Mouse (Mus musculus): ENCODE data around the gene E130218I03Rik.

Gene E130218I03Rik

DNA sequence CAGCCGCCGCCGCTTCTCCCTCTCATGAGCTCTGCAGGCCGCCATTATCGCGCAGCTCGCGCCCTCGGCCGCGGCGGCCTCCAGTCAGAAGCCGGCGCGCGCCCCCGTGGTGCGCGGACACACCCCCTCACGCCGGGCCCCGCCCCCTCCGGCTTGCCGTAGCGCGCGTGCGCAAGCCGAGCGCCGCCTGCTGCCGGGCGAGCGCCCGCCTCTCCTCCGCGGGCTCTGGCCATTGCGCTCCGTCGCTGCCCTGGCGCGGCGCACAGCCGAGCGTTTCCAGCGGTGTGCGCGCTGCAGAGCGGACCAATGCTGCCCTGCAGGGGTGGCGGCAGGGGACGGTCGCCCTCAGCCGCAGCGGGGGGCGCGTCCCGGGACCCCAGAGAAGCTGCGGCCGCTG lies 43.7 kb downstream of the E130218I03Rik start:
- peak; percentile 96 to 98 for DNase-seq (ENCODE audit: low spot score in 2 of 2)

DNA sequence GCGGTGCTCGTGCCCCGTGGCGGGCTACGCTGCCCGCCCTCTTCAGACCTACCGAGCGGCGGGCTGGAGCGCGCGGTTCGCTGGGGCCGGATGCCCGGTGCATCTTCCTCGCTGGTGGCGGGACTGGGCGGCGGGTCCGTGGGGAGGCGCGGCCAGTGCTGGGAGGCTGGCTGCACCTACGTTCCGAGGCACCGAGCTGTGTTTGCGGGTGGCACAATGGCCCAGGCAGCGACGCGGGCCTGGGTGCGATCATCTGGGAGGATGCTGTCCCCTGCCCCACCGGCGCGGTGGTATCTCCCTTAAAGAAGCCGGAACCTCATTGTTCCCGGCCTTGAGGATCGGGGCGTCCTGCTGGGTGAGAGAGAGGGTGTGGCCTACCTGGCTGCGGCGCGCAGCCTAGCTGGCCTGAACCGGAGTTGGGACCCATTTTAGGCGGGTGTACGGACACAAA lies 44.1 kb downstream of the E130218I03Rik start, which contains the start of gene Pdik1l:
Gene Pdik1l, minus strand, starts transcription at position 321 of the 451 bp plus-strand sequence.
- DNase-seq (ENCODE audit: low spot score in 2 of 2) = peak; percentile 78 to 84

DNA sequence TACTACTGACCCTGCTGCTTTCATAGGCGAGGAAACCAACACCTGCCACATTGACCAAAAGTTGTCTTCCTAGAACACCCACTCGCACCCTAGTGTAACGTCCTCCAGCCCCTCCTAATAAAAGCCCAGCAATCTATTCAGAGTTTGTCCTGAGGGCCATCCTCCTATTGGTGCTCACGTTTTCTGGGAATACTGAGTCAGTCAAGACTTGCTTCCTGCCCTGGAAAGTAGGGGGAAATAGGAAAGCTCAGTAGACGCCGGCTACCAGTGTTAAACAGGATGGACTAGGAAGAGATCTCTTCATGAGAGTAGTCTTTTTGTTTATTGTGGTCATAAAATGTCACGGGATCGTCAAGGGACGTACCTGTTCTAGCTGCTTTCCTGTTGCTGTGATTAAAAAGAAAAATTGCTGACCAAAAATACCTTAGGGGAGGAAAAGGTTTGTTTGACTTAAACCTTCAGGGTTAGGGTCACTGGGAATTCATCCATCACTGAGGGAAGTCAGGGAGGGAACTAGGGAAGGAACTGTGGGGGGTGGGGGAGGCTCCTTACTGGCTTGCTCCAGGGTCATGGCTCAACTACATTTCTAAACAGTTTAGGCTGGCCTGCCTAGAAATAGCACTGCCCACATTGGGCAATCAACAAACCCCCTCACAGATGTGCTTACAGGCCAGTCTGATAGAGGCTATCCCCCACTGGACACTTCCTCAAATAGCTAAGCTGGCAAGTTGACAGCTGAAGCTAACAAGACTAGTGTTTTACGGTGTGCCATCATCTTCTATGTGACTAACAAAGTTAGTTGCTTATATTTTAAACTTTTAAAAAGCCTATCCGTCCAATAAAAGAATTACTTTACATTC lies 45.2 kb downstream of the E130218I03Rik start:
- DNase-seq (ENCODE audit: low spot score in 2 of 2) = peak in 1 of 2 experiments; percentile 48

DNA sequence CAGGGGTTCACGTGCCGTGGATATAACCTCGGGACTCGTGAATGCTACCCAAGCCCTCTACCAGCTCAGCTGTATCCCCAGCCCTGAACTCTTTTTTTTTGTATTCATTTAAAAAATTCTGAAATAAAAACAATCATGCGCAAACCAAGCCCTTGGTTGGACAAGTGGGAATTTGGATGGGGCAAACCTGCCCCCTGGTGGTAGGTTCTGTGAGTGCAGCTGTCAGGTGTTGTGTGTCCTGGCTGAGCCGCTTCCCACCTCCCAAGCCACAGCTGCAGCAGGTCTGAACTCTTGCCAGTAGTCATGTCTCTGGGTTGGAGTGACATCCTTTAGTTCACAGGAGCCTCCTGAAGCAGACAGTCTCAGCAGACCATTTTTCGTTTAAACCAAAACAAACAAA lies 48.6 kb downstream of the E130218I03Rik start:
- peak; percentile 57 to 79 for DNase-seq (ENCODE audit: low spot score in 2 of 2)

DNA sequence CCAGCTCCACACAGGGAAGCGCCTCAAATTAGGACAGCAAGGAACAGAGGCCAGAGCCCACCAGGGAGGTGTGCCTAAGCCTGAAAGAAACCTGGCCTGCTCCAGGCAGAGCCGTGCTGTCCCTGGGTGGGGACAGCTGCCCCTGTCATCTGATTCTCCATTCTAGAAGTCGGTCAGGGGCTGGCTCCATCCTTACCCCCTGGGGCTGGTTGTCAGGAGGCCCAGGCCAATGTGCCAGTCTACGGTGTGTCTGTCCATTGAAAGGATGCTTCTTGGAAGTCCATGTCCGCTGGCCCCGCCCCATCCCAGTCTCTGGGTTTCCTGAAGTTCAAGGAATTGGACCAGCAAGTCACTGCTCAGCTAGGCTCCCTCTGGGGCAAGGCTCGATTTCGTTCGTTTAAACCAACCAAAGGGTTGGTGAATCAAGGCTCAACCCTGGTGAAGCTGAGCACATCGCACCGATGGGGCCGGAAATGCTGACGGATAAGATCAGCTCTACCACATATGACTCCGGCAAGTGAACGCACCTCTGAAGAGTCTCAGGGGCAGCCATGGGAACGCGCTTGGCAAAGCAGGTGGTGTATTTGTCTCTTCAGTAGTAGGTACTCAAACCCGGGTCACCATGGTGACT lies 49.7 kb downstream of the E130218I03Rik start:
- no peak for DNase-seq (ENCODE audit: low spot score in 2 of 2)

DNA sequence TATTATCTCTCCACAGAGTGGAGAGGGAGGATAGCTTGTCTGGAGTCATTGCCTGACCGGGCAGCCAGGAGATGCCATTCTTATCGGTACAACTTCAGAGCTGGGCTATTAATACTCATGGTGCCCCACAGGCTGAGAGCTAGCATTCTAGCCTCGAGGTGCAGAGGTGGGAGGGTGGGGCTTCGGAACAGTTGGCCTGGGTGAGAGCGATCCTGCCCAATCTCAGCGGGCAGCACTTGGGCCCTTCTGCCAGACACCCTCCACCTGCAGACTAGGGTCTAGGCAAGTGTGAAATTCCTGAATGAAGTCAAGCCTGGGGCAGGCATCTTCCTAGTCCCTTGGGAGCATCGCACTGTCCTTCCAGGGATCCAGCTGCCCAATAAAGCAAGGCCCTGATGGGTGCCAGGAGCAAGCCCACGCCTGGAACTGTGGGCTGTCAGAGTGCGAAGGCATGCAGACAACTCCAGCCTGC lies 50.3 kb downstream of the E130218I03Rik start:
- no peak for DNase-seq (ENCODE audit: low spot score in 2 of 2)

Data from right cerebral cortex, postnatal 10 days (tissue).